Mouse (Mus musculus): Measurements from ENCODE around the gene Rfc2.

GRCm38 (mm10) chr5:134639269-134639682 is 58.1 kb downstream of the Rfc2 start, which contains the start of gene Eif4h:
- TF ChIP-seq CTCF (IDR thresholded peaks at IDR 0.05; ENCODE audit: low read depth), result no peak
- TF ChIP-seq EP300 (IDR thresholded peaks at IDR 0.05; ENCODE audit: low read depth), result no peak

Measured in liver, embryonic 14.5 days (tissue).